Mouse (Mus musculus): ENCODE data around the gene Exoc3l4.

DNA sequence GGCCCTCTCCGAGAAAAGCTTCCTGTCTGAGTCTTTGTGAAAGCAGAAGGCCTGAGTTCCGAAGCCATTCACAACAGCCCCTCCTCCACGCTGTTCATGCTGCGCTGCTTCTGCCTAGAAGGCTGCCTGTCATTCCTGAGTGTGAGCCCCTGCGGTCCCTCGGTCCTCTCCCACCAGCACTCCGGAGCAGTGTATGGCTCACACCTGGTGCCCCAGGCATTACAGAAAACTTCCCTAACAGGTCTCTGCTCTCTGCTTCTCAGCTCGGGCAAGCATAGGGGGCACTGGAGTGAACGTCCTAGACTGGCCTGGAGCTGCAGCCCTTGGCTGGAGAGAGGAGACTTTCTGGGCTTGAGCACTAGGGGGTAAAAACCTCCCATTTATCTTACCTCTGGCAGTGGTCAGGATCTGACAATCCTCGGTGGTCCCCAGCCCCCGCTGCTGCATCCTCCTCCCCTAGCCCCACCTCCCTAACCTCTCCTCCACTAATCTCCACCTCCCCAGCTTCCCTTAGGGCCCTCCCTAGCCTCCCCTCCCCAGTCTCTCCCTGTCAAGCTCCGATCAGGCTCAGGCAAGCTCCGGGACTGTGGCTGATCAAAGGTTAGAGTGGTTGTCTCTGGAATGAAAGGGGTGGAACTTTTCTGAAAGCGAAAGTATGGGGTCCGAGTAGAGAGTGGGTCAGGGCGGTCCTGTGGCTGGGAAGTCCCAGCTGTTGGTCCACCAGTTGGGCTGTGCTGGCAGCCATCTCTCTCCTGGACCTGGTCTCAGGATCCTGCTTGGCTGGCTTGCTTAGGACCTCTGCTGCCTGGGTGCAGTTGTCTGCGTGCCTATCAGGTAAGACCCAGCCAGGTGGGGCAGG, at the start of gene Exoc3l4:
- no peak for TF ChIP-seq CTCF (IDR thresholded peaks at IDR 0.05; ENCODE audit: low read depth)
- TF ChIP-seq EP300 (IDR thresholded peaks at IDR 0.05; ENCODE audit: low read depth) = no peak

Measured in heart, postnatal 0 days (tissue).